Mouse (Mus musculus): ENCODE results near the gene Fam172a. TPM values are rescaled to one million over a fixed set of nuclear protein-coding genes. Genes with fewer than 3 reads are reported as not detected.

Gene Fam172a
- polyA plus RNA-seq, 1 experiment from 2014 or later: 9.9 TPM

DNA sequence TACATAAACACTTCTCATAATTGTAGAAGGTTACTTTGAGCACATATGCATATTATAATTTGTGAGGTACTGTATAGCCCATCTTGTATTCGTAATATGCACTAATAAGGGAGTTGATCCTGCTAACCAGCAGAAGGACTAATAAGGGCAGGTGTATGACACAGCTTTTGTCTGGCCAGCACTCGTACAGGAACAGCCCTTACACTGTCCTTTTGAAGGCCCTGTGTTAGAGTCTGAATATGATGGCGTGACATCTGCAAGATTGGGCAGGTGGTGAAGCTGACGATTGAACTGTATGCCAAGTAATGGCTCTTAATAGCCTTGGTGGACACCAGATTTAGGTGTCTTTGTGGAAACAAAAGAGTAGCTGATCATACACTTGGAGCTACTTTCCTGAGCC, 176.3 kb downstream of the Fam172a start:
- WGBS (ENCODE audit: insufficient replicate concordance): 75% methylated on average over 4 of the region's 4 CpGs
- DNase-seq (no peak), ATAC-seq (no peak)
- Histone ChIP-seq H3K9me3 (ENCODE audit: low read length) (no peaks in the 10 kb centered on the region), H3K27ac (ENCODE audit: low read depth) (no peak overlapping the region), H3K4me3 (ENCODE audit: low read depth, low read length) (no peak overlapping the region), H3K4me2 (ENCODE audit: low read depth, low read length) (no peak overlapping the region), H3K9ac (replicated peaks) (no peak overlapping the region), H3K4me1 (ENCODE audit: insufficient read depth) (no peaks in the 10 kb centered on the region), H3K36me3 (replicated peaks; ENCODE audit: insufficient read depth, low read length) (no peaks in the 10 kb centered on the region), H3K27me3 (ENCODE audit: insufficient read depth, low read length) (no peaks in the 10 kb centered on the region)
- no peak for TF ChIP-seq CTCF (IDR thresholded peaks at IDR 0.05; ENCODE audit: low read depth)
- TF ChIP-seq EP300 (IDR thresholded peaks at IDR 0.05; ENCODE audit: low read depth): no peak

DNA sequence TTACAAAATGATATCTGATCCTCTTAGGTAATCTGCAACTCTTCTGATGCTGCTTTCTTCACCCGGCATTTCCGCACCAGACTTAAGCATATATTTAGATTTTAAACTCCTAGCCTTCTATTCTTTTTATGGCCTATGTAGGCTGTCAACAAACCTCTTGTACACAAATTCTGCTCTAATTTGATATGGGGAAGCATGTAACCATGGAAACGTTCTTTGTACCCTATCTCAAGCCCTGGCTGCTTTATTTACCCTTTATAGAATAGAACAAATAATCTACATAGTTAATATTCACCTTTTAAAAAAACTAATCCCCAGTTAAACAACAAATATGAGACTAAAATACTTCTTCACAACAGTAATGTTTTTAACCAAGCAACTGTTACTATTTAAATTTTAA, 176.7 kb downstream of the Fam172a start:
- Histone ChIP-seq H3K9me3 (ENCODE audit: low read length) (no peaks in the 10 kb centered on the region), H3K27me3 (ENCODE audit: insufficient read depth, low read length) (no peaks in the 10 kb centered on the region), H3K4me1 (ENCODE audit: insufficient read depth) (no peaks in the 10 kb centered on the region), H3K4me3 (ENCODE audit: low read depth, low read length) (no peak overlapping the region), H3K9ac (replicated peaks) (no peak overlapping the region), H3K27ac (ENCODE audit: low read depth) (no peak overlapping the region), H3K4me2 (ENCODE audit: low read depth, low read length) (no peak overlapping the region), H3K36me3 (replicated peaks; ENCODE audit: insufficient read depth, low read length) (no peaks in the 10 kb centered on the region)
- no peak for TF ChIP-seq EP300 (IDR thresholded peaks at IDR 0.05; ENCODE audit: low read depth)
- no peak for TF ChIP-seq CTCF (IDR thresholded peaks at IDR 0.05; ENCODE audit: low read depth)
- WGBS (ENCODE audit: insufficient replicate concordance): 70% methylated on average over 3 of the region's 3 CpGs
- no peak for DNase-seq
- no peak for ATAC-seq

DNA sequence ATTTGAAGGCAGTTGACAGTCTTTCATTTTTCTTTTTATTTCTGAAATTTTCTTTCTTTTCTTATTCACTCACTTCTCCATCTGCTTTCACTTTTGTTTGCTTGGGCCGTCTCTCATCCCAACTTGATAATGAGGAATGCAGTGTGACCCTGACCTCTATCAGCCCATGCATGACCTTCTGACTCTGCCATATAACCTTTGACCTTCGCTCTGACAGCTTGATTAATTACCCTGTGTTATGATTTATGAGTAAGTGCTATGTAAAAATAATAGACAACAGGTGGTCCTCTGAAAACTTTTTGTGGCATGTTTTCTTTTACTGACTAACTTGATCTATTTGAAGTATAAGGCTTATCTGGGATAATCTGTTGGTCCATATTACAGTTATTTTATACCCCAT, 195.8 kb downstream of the Fam172a start:
- WGBS (ENCODE audit: insufficient replicate concordance): 62% methylated on average over 2 of the region's 2 CpGs
- no peaks in the 10 kb centered on the region for H3K36me3 ChIP-seq (replicated peaks; ENCODE audit: insufficient read depth, low read length)
- no peaks in the 10 kb centered on the region for H3K9me3 ChIP-seq (ENCODE audit: low read length)
- no peak overlapping the region for H3K4me3 ChIP-seq (ENCODE audit: low read depth, low read length)
- H3K27ac ChIP-seq (ENCODE audit: low read depth): no peak overlapping the region
- no peaks in the 10 kb centered on the region for H3K4me1 ChIP-seq (ENCODE audit: insufficient read depth)
- H3K27me3 ChIP-seq (ENCODE audit: insufficient read depth, low read length): no peaks in the 10 kb centered on the region
- no peak overlapping the region for H3K9ac ChIP-seq (replicated peaks)
- DNase-seq: no peak
- no peak overlapping the region for H3K4me2 ChIP-seq (ENCODE audit: low read depth, low read length)
- no peak for ATAC-seq
- TF ChIP-seq EP300 (IDR thresholded peaks at IDR 0.05; ENCODE audit: low read depth) (no peak), CTCF (IDR thresholded peaks at IDR 0.05; ENCODE audit: low read depth) (no peak)

DNA sequence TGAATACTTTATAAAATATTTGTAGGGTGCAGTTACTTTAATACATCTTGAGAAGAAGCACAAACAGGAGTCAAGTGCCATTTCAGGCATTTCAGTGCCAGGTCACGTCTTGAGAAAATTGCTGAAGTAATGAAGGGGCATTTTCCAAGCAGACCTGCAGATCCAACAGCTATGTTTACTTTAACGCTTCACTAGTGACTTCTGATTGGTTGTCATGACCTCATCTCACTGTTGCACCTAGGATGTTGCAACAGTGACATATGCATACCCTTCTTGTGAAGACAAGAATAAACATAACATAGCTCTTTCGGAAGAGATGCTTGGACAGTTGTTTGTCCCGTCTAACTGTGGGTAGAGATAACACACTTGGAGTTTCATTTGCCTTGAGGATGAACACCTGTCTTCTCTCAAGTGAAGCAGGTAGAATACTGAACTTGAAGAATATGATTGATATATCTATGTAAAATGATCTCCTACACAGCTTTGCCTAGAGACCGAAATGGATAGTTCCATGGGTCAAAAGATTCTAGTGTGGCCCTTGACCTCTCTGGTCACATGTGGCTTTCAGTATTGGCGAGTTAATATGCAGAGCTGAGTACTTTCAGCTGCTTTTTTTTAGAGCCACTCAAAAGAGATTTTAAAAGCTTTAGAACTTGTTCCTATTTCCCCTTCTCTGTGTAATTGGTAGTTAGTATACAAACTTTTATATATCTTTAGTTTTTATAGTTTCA, 196.4 kb downstream of the Fam172a start:
- WGBS (ENCODE audit: insufficient replicate concordance): 62% methylated on average over 6 of the region's 6 CpGs
- Histone ChIP-seq H3K9me3 (ENCODE audit: low read length) (no peaks in the 10 kb centered on the region), H3K4me2 (ENCODE audit: low read depth, low read length) (peak overlapping the region; percentile 22; the same call in 1 of the 2 replicates), H3K27ac (ENCODE audit: low read depth) (no peak overlapping the region), H3K27me3 (ENCODE audit: insufficient read depth, low read length) (no peaks in the 10 kb centered on the region), H3K9ac (replicated peaks) (no peak overlapping the region), H3K36me3 (replicated peaks; ENCODE audit: insufficient read depth, low read length) (0 out of 2 replicates have a peak, but pooled peaks cover 2% of the 10 kb centered on the region), H3K4me1 (ENCODE audit: insufficient read depth) (no peaks in the 10 kb centered on the region), H3K4me3 (ENCODE audit: low read depth, low read length) (no peak overlapping the region)
- DNase-seq (no peak), ATAC-seq (peak; percentile 83)
- no peak for TF ChIP-seq CTCF (IDR thresholded peaks at IDR 0.05; ENCODE audit: low read depth)
- no peak for TF ChIP-seq EP300 (IDR thresholded peaks at IDR 0.05; ENCODE audit: low read depth)

DNA sequence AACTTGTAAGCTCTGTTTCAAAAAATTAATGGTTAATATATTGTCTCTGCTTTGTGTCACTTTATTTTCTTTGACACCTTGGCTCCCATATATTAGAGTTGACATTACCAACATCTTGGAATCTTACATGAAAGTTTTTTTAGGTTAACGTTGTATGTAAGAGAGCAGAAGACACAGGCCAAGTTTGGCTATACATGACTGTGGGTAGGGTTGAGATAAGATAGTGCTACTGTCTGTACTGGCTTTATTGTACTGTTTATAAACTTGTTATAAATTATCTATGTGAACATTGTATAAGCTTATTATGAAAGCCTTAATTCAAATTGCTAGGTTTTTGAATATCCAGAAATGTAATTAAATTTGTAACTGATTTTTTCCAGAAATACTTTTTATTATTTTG, 197.9 kb downstream of the Fam172a start:
- H3K27ac ChIP-seq (ENCODE audit: low read depth): no peak overlapping the region
- no peaks in the 10 kb centered on the region for H3K27me3 ChIP-seq (ENCODE audit: insufficient read depth, low read length)
- TF ChIP-seq CTCF (IDR thresholded peaks at IDR 0.05; ENCODE audit: low read depth): no peak
- TF ChIP-seq EP300 (IDR thresholded peaks at IDR 0.05; ENCODE audit: low read depth): no peak
- no peaks in the 10 kb centered on the region for H3K4me1 ChIP-seq (ENCODE audit: insufficient read depth)
- no peaks in the 10 kb centered on the region for H3K9me3 ChIP-seq (ENCODE audit: low read length)
- 39% methylated on average over 1 of the region's 1 CpGs for WGBS (ENCODE audit: insufficient replicate concordance)
- H3K9ac ChIP-seq (replicated peaks): no peak overlapping the region
- H3K4me2 ChIP-seq (ENCODE audit: low read depth, low read length): no peak overlapping the region
- ATAC-seq (no peak), DNase-seq (no peak)
- H3K4me3 ChIP-seq (ENCODE audit: low read depth, low read length): no peak overlapping the region
- peaks cover 6% of the 10 kb centered on the region; the same call in 1 of the 2 replicates for H3K36me3 ChIP-seq (replicated peaks; ENCODE audit: insufficient read depth, low read length)

DNA sequence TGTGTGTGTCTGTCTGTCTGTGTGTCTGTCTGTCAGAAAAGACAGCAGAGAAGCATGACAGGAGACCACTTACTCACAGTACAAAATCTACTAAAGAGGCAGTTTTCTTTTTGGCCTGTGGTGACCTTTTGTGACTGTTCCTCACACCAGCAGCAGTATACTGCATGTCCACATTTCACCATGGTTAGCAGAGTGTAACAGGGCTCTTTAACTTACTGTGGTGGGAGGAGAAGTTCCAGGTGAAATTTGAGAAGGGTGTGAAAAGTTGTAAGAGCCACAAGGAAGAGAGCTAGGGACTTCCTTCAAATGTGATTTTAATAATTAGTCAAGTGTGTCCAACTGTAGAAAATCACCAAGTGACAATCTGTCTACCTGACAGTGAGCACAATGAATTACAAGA, 199.0 kb downstream of the Fam172a start:
- H3K27ac ChIP-seq (ENCODE audit: low read depth): no peak overlapping the region
- no peaks in the 10 kb centered on the region for H3K27me3 ChIP-seq (ENCODE audit: insufficient read depth, low read length)
- no peak overlapping the region for H3K4me2 ChIP-seq (ENCODE audit: low read depth, low read length)
- H3K9ac ChIP-seq (replicated peaks): no peak overlapping the region
- ATAC-seq (no peak), DNase-seq (no peak)
- no peak overlapping the region for H3K4me3 ChIP-seq (ENCODE audit: low read depth, low read length)
- no peaks in the 10 kb centered on the region for H3K9me3 ChIP-seq (ENCODE audit: low read length)
- H3K36me3 ChIP-seq (replicated peaks; ENCODE audit: insufficient read depth, low read length): peaks cover 6% of the 10 kb centered on the region; the same call in 1 of the 2 replicates
- TF ChIP-seq EP300 (IDR thresholded peaks at IDR 0.05; ENCODE audit: low read depth) (no peak), CTCF (IDR thresholded peaks at IDR 0.05; ENCODE audit: low read depth) (no peak)
- H3K4me1 ChIP-seq (ENCODE audit: insufficient read depth): no peaks in the 10 kb centered on the region

Data from liver, postnatal 0 days (tissue).